Mouse (Mus musculus) midbrain, embryonic 13.5 days (tissue): ENCODE data around the gene Samd4. TPM values are rescaled to one million over a fixed set of nuclear protein-coding genes. Genes with fewer than 3 reads are reported as not detected.

Experiments used
- ATAC-seq: fragments of 200-750 bp; cut with Nextera tagmentation; 2 replicates; pipeline ENCODE4 v1.8.0; 2017; ENCODE audit warnings: mild to moderate bottlenecking, moderate TSS enrichment, moderate library complexity
- H3K27ac ChIP-seq: fragments of 300-500 bp; sonication (generic); 2 replicates; pipeline ENCODE4 v1.5.1; 2015; ENCODE audit warnings: inconsistent platforms, mild to moderate bottlenecking, moderate library complexity
- H3K27me3 ChIP-seq: fragments of 300-500 bp; sonication (generic); 2 replicates; pipeline ENCODE4 v1.6.1; 2015; ENCODE audit warnings: mild to moderate bottlenecking, inconsistent platforms
- H3K36me3 ChIP-seq: fragments of 300-500 bp; sonication (generic); 2 replicates; pipeline ENCODE4 v1.6.1; 2015; ENCODE audit warnings: mild to moderate bottlenecking, inconsistent platforms
- H3K4me1 ChIP-seq: fragments of 300-500 bp; sonication (generic); replicated peaks from 2 replicates; pipeline ENCODE4 v1.6.1; 2015; ENCODE audit warnings: inconsistent platforms
- H3K4me2 ChIP-seq: fragments of 300-500 bp; sonication (generic); replicated peaks from 2 replicates; pipeline ENCODE4 v1.6.1; 2015; ENCODE audit warnings: moderate library complexity, mild to moderate bottlenecking, inconsistent platforms
- H3K4me3 ChIP-seq: fragments of 300-500 bp; sonication (generic); replicated peaks from 2 replicates; pipeline ENCODE4 v1.5.1; 2015; ENCODE audit warnings: mild to moderate bottlenecking, inconsistent platforms
- H3K9ac ChIP-seq: fragments of 300-500 bp; sonication (generic); replicated peaks from 2 replicates; pipeline ENCODE4 v1.6.1; 2015; ENCODE audit warnings: mild to moderate bottlenecking, inconsistent platforms
- H3K9me3 ChIP-seq: fragments of 300-500 bp; sonication (generic); 2 replicates; pipeline ENCODE4 v1.6.1; 2016; ENCODE audit warnings: mild to moderate bottlenecking, inconsistent platforms
- WGBS: fragments of 180-500 bp; shearing (Covaris S2); methylation state at CpG from one replicate; pipeline ENCODE4 v1.1.7; 2015; 5-methylcytosine and 5-hydroxymethylcytosine counted together
- polyA plus RNA-seq: library from polyadenylated mRNA; unstranded; fragments of >200 nt; fragmentation: Nextera tagmentation; extraction: Ambion mirVana; gene quantifications from 2 replicates; pipeline ENCODE4 v1.2.1, GENCODE M21; 2015

Samd4 gene
- polyA plus RNA-seq, 1 experiment from 2014 or later: 4.3 TPM

- Histone ChIP-seq H3K4me1 (peaks cover 33% of the 10 kb centered on the region), H3K4me2 (peak overlapping the region; percentile 98), H3K27ac (peak overlapping the region; percentile 83), H3K36me3 (no peaks in the 10 kb centered on the region), H3K27me3 (peaks cover 11% of the 10 kb centered on the region), H3K4me3 (peak overlapping the region; percentile 67), H3K9ac (peak overlapping the region; percentile 67), H3K9me3 (no peaks in the 10 kb centered on the region)
- peak; percentile 13 for ATAC-seq
- WGBS: under 1% methylated on average over 25 of the region's 29 CpGs
Observed at GRCm38 (mm10) chr14:46883871-46884441, 1.3 kb downstream of the Samd4 start.

GRCm38 (mm10) chr14:46884701-46885428, 2.2 kb downstream of the Samd4 start:
- peak overlapping the region; percentile 67 for H3K9ac ChIP-seq
- H3K9me3 ChIP-seq: no peaks in the 10 kb centered on the region
- peaks cover 33% of the 10 kb centered on the region for H3K4me1 ChIP-seq
- peak; percentile 78 for ATAC-seq
- peak overlapping the region; percentile 67 for H3K4me3 ChIP-seq
- peak overlapping the region; percentile 98 for H3K4me2 ChIP-seq
- under 1% methylated on average over 34 of the region's 52 CpGs for WGBS
- H3K36me3 ChIP-seq: no peaks in the 10 kb centered on the region
- H3K27ac ChIP-seq: peak overlapping the region; percentile 83
- peaks cover 11% of the 10 kb centered on the region for H3K27me3 ChIP-seq

GRCm38 (mm10) chr14:46885429-46885755, 2.7 kb downstream of the Samd4 start:
- H3K36me3 ChIP-seq: no peaks in the 10 kb centered on the region
- WGBS: 2% methylated on average over 7 of the region's 7 CpGs
- no peaks in the 10 kb centered on the region for H3K9me3 ChIP-seq
- peak overlapping the region; percentile 98 for H3K4me2 ChIP-seq
- peak overlapping the region; percentile 67 for H3K4me3 ChIP-seq
- peak overlapping the region; percentile 83 for H3K27ac ChIP-seq
- peaks cover 11% of the 10 kb centered on the region for H3K27me3 ChIP-seq
- H3K4me1 ChIP-seq: peaks cover 33% of the 10 kb centered on the region
- H3K9ac ChIP-seq: peak overlapping the region; percentile 67
- ATAC-seq: peak; percentile 22

- H3K36me3 ChIP-seq: no peaks in the 10 kb centered on the region
- H3K27ac ChIP-seq: peak overlapping the region; percentile 83; the same call in 1 of the 2 replicates
- peak; percentile 12; the same call in 1 of the 2 replicates for ATAC-seq
- WGBS: 25% methylated on average over 5 of the region's 5 CpGs
- H3K4me2 ChIP-seq: peak overlapping the region; percentile 98
- peaks cover 11% of the 10 kb centered on the region for H3K27me3 ChIP-seq
- peak overlapping the region; percentile 67 for H3K4me3 ChIP-seq
- H3K4me1 ChIP-seq: peaks cover 33% of the 10 kb centered on the region
- H3K9ac ChIP-seq: peak overlapping the region; percentile 67
- H3K9me3 ChIP-seq: no peaks in the 10 kb centered on the region
Observed at GRCm38 (mm10) chr14:46885891-46886301, 3.2 kb downstream of the Samd4 start.

GRCm38 (mm10) chr14:46889096-46889495, 6.4 kb downstream of the Samd4 start:
- 95% methylated on average over 4 of the region's 4 CpGs for WGBS
- Histone ChIP-seq H3K27me3 (no peaks in the 10 kb centered on the region), H3K36me3 (no peaks in the 10 kb centered on the region), H3K9me3 (no peaks in the 10 kb centered on the region), H3K27ac (no peak overlapping the region), H3K4me3 (no peak overlapping the region), H3K9ac (no peak overlapping the region), H3K4me1 (peaks cover 13% of the 10 kb centered on the region), H3K4me2 (no peak overlapping the region)
- ATAC-seq: no peak

- Histone ChIP-seq H3K4me1 (no peaks in the 10 kb centered on the region), H3K4me3 (no peak overlapping the region), H3K9me3 (no peaks in the 10 kb centered on the region), H3K4me2 (no peak overlapping the region), H3K36me3 (no peaks in the 10 kb centered on the region), H3K27me3 (no peaks in the 10 kb centered on the region), H3K9ac (no peak overlapping the region), H3K27ac (no peak overlapping the region)
- ATAC-seq: no peak
- 90% methylated on average over 10 of the region's 10 CpGs for WGBS
Observed at GRCm38 (mm10) chr14:46893961-46894360, 11.3 kb downstream of the Samd4 start.

- Histone ChIP-seq H3K36me3 (no peaks in the 10 kb centered on the region), H3K4me2 (no peak overlapping the region), H3K9ac (no peak overlapping the region), H3K4me3 (no peak overlapping the region), H3K27ac (no peak overlapping the region), H3K4me1 (no peaks in the 10 kb centered on the region), H3K9me3 (no peaks in the 10 kb centered on the region), H3K27me3 (no peaks in the 10 kb centered on the region)
- no peak for ATAC-seq
- 87% methylated on average over 5 of the region's 5 CpGs for WGBS
Observed at GRCm38 (mm10) chr14:46897953-46898352, 15.3 kb downstream of the Samd4 start.

- Histone ChIP-seq H3K9me3 (no peaks in the 10 kb centered on the region), H3K4me2 (no peak overlapping the region), H3K27me3 (no peaks in the 10 kb centered on the region), H3K27ac (no peak overlapping the region), H3K4me3 (no peak overlapping the region), H3K36me3 (no peaks in the 10 kb centered on the region), H3K4me1 (no peaks in the 10 kb centered on the region), H3K9ac (no peak overlapping the region)
- 72% methylated on average over 3 of the region's 3 CpGs for WGBS
- no peak for ATAC-seq
Observed at GRCm38 (mm10) chr14:46898626-46899025, 16.0 kb downstream of the Samd4 start.

GRCm38 (mm10) chr14:46902498-46903087, 19.9 kb downstream of the Samd4 start:
- Histone ChIP-seq H3K9ac (no peak overlapping the region), H3K4me3 (no peak overlapping the region), H3K9me3 (no peaks in the 10 kb centered on the region), H3K27ac (no peak overlapping the region), H3K4me1 (no peaks in the 10 kb centered on the region), H3K27me3 (no peaks in the 10 kb centered on the region), H3K4me2 (no peak overlapping the region), H3K36me3 (no peaks in the 10 kb centered on the region)
- ATAC-seq: no peak
- WGBS: 95% methylated on average over 9 of the region's 9 CpGs

GRCm38 (mm10) chr14:46904276-46904675, 21.6 kb downstream of the Samd4 start:
- no peaks in the 10 kb centered on the region for H3K36me3 ChIP-seq
- no peaks in the 10 kb centered on the region for H3K4me1 ChIP-seq
- H3K27me3 ChIP-seq: no peaks in the 10 kb centered on the region
- no peak overlapping the region for H3K27ac ChIP-seq
- ATAC-seq: no peak
- WGBS: 95% methylated on average over 4 of the region's 4 CpGs
- no peaks in the 10 kb centered on the region for H3K9me3 ChIP-seq
- H3K9ac ChIP-seq: no peak overlapping the region
- no peak overlapping the region for H3K4me3 ChIP-seq
- no peak overlapping the region for H3K4me2 ChIP-seq

GRCm38 (mm10) chr14:46908858-46909257, 26.2 kb downstream of the Samd4 start:
- WGBS: 81% methylated on average over 8 of the region's 8 CpGs

GRCm38 (mm10) chr14:46912496-46912895, 29.8 kb downstream of the Samd4 start:
- H3K4me1 ChIP-seq: no peaks in the 10 kb centered on the region
- H3K36me3 ChIP-seq: 0 out of 2 replicates have a peak, but pooled peaks cover 3% of the 10 kb centered on the region
- no peak for ATAC-seq
- no peak overlapping the region for H3K27ac ChIP-seq
- H3K4me2 ChIP-seq: no peak overlapping the region
- H3K9ac ChIP-seq: no peak overlapping the region
- H3K9me3 ChIP-seq: no peaks in the 10 kb centered on the region
- 91% methylated on average over 7 of the region's 7 CpGs for WGBS
- no peaks in the 10 kb centered on the region for H3K27me3 ChIP-seq
- no peak overlapping the region for H3K4me3 ChIP-seq

More at GRCm38 (mm10) chr14:46908858-46909257, 26.2 kb downstream of the Samd4 start:
- ATAC-seq: no peak
- H3K36me3 ChIP-seq: 0 out of 2 replicates have a peak, but pooled peaks cover 3% of the 10 kb centered on the region
- no peaks in the 10 kb centered on the region for H3K27me3 ChIP-seq
- H3K9ac ChIP-seq: no peak overlapping the region
- no peaks in the 10 kb centered on the region for H3K9me3 ChIP-seq
- no peak overlapping the region for H3K4me3 ChIP-seq
- H3K4me1 ChIP-seq: no peaks in the 10 kb centered on the region
- no peak overlapping the region for H3K27ac ChIP-seq
- no peak overlapping the region for H3K4me2 ChIP-seq
